Mouse (Mus musculus) midbrain, postnatal 0 days (tissue): ENCODE results near the gene Asap3. TPM values are rescaled to one million over a fixed set of nuclear protein-coding genes. Genes with fewer than 3 reads are reported as not detected.

Experiments
- ATAC-seq: fragments of 200-750 bp; cut with Nextera tagmentation; 2 replicates; pipeline ENCODE4 v1.8.0; 2017; ENCODE audit warnings: moderate number of reproducible peaks, mild to moderate bottlenecking, moderate TSS enrichment, moderate library complexity; ENCODE audit not compliant: low FRiP score
- DNase-seq: peaks from one replicate; pipeline ENCODE4 v3.0.0-alpha.2; 2015; ENCODE audit warnings: low spot score
- H3K27ac ChIP-seq: fragments of 300-500 bp; sonication (generic); 2 replicates; pipeline ENCODE4 v1.5.1; 2014; ENCODE audit warnings: low read depth, mild to moderate bottlenecking, low read length, mixed read lengths
- H3K27me3 ChIP-seq: fragments of 300-500 bp; sonication (generic); 2 replicates; pipeline ENCODE4 v1.6.1; 2014; ENCODE audit warnings: low read length, control low read depth, mixed read lengths; ENCODE audit not compliant: insufficient read depth
- H3K36me3 ChIP-seq: fragments of 300-500 bp; sonication (generic); 2 replicates; pipeline ENCODE4 v1.6.1; 2014; ENCODE audit warnings: low read length, control low read depth, mixed read lengths; ENCODE audit not compliant: insufficient read depth
- H3K4me1 ChIP-seq: fragments of 300-500 bp; sonication (generic); 2 replicates; pipeline ENCODE4 v1.6.1; 2014; ENCODE audit warnings: mild to moderate bottlenecking, control low read depth, antibody characterized with exemption, low read length, mixed read lengths; ENCODE audit not compliant: insufficient read depth
- H3K4me2 ChIP-seq: fragments of 300-500 bp; sonication (generic); 2 replicates; pipeline ENCODE4 v1.6.1; 2014; ENCODE audit warnings: low read depth, mild to moderate bottlenecking, low read length, mixed read lengths; ENCODE audit not compliant: poor library complexity, severe bottlenecking
- H3K4me3 ChIP-seq: fragments of 300-500 bp; sonication (generic); 2 replicates; pipeline ENCODE4 v1.5.1; 2014; ENCODE audit warnings: low read depth, mild to moderate bottlenecking, low read length, moderate library complexity
- H3K9ac ChIP-seq: fragments of 300-500 bp; sonication (generic); replicated peaks from 2 replicates; pipeline ENCODE4 v1.6.1; 2014; ENCODE audit warnings: mild to moderate bottlenecking, low read length, moderate library complexity, mixed read lengths; ENCODE audit not compliant: poor library complexity, severe bottlenecking
- H3K9me3 ChIP-seq: fragments of 300-500 bp; sonication (generic); 2 replicates; pipeline ENCODE4 v1.6.1; 2016; ENCODE audit warnings: low read length, control low read depth
- CTCF ChIP-seq: IDR thresholded peaks from 2 replicates; pipeline ENCODE4 v1.5.1; 2016; ENCODE audit warnings: antibody characterized with exemption, mild to moderate bottlenecking
- WGBS: fragments of 180-500 bp; shearing (Covaris S2); extraction: QIAGEN DNeasy Blood & Tissue Kit; methylation state at CpG from one replicate; pipeline ENCODE4 v1.1.7; 2014; 5-methylcytosine and 5-hydroxymethylcytosine counted together
- polyA plus RNA-seq: library from polyadenylated mRNA; unstranded; fragments of >200 nt; fragmentation: Nextera tagmentation; extraction: Ambion mirVana; gene quantifications from 2 replicates; pipeline ENCODE4 v1.2.1, GENCODE M21; 2015
- total RNA-seq: library from RNA; depleted of rRNA; stranded (reverse); fragments of >200 nt; gene quantifications from 2 replicates; pipeline ENCODE4 v1.2.3, GENCODE M21; 2014

The Asap3 gene
- total and polyA plus RNA-seq, 2 experiments from 2014 or later = 3.7 to 7.6 TPM

DNA sequence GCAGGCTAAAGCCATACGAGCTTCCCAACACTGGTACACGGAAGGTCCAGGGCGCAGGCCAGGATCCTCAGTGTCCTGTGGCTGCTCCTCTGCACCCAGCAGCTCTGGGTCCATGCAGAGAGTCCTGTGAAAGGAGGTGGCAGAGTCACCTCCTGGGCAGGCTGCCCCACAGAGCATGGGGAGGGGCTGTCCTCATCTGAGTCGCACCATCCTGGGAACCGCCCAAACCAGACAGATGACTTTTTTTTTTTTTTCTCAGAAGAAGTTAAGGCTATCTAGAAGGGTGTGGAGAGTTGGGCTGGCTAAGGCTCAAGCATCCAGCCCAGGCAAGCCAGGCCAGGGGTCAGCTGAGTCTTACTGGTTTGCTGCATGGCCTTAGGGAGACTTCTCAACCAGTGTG, 22.5 kb downstream of the Asap3 start:
- H3K36me3 ChIP-seq = no peaks in the 10 kb centered on the region
- no peaks in the 10 kb centered on the region for H3K9me3 ChIP-seq
- no peak overlapping the region for H3K27ac ChIP-seq
- H3K9ac ChIP-seq = no peak overlapping the region
- H3K27me3 ChIP-seq = no peaks in the 10 kb centered on the region
- WGBS = 88% methylated on average over 5 of the region's 5 CpGs
- no peak for TF ChIP-seq CTCF
- no peak for DNase-seq
- no peak overlapping the region for H3K4me2 ChIP-seq
- no peak for ATAC-seq
- H3K4me1 ChIP-seq = peaks cover 4% of the 10 kb centered on the region
- no peak overlapping the region for H3K4me3 ChIP-seq

DNA sequence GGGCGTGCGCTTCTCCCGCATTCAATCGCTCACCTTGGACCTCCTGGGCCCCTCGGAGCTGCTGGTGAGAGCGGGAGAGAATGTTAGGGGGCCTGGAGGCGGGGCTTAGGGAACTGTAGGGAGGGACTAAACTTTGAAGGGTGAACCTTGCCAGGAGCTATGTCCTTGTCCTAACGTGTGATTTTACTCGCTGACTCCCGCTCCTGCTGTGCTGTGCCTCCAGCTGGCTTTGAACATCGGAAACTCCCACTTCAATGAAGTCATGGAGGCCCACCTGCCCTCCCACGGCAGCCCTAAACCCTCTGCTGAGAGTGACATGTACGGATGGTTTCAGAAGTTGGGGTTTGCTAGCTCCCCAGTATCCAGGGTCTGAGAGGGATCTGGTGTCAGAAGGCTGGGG, 32.5 kb downstream of the Asap3 start:
- Histone ChIP-seq H3K36me3 (no peaks in the 10 kb centered on the region; the same call in 1 of the 2 replicates), H3K9ac (no peak overlapping the region), H3K27ac (no peak overlapping the region), H3K4me1 (no peaks in the 10 kb centered on the region), H3K4me3 (no peak overlapping the region), H3K27me3 (peaks cover 10% of the 10 kb centered on the region; the same call in 1 of the 2 replicates), H3K9me3 (no peaks in the 10 kb centered on the region), H3K4me2 (no peak overlapping the region)
- 35% methylated on average over 13 of the region's 13 CpGs for WGBS
- ATAC-seq (no peak), DNase-seq (no peak)
- TF ChIP-seq CTCF = no peak

DNA sequence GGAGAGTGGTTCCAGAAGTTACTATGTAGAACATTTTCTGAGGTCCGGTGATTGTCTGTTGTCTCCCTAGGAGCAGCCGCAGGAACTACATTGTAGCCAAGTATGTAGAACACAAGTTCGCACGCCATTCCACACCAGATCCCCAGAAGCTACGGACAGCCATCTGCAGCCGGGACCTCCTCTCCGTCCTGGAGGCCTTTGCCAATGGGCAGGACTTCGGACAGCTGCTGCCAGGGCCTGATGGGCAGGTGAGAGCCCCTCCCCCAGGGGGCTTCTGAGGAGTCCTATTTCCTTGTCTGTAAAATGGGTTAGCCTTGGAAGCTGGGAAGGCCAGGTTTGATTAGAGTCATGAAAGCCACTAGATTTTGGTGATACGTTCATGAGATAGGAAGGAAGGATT, 32.9 kb downstream of the Asap3 start:
- Histone ChIP-seq H3K4me3 (no peak overlapping the region), H3K27ac (no peak overlapping the region), H3K27me3 (peaks cover 10% of the 10 kb centered on the region; the same call in 1 of the 2 replicates), H3K36me3 (no peaks in the 10 kb centered on the region; the same call in 1 of the 2 replicates), H3K9me3 (no peaks in the 10 kb centered on the region), H3K9ac (no peak overlapping the region), H3K4me1 (no peaks in the 10 kb centered on the region), H3K4me2 (no peak overlapping the region)
- ATAC-seq = no peak
- DNase-seq = no peak
- TF ChIP-seq CTCF = no peak
- WGBS = 83% methylated on average over 9 of the region's 9 CpGs

DNA sequence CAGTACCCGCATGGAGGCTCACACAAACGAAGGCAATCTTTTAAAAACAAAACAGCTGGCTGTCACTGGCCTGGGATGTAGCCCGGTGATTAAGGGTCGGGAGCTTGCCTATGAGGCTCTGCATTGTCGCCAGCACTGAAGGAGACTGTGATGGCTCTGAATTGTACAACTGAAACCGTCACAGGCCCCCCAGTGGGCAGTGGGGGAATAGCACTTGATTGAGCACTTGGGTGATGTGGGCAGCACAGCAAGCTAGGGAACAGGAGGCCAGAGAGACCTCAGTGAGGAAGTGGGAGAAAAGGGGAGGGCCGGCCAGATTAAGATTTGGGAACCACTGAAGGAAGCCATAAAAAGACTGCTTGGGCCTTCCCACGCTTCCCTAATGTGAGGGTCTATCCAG, 33.5 kb downstream of the Asap3 start:
- Histone ChIP-seq H3K36me3 (no peaks in the 10 kb centered on the region; the same call in 1 of the 2 replicates), H3K9ac (no peak overlapping the region), H3K4me3 (no peak overlapping the region), H3K9me3 (no peaks in the 10 kb centered on the region), H3K4me2 (no peak overlapping the region), H3K27ac (no peak overlapping the region), H3K4me1 (no peaks in the 10 kb centered on the region), H3K27me3 (peaks cover 10% of the 10 kb centered on the region; the same call in 1 of the 2 replicates)
- TF ChIP-seq CTCF = peak; percentile 77
- DNase-seq (peak; percentile 83), ATAC-seq (0 out of 2 replicates have a peak, but pooled peaks have one; percentile 27)
- 27% methylated on average over 8 of the region's 8 CpGs for WGBS

DNA sequence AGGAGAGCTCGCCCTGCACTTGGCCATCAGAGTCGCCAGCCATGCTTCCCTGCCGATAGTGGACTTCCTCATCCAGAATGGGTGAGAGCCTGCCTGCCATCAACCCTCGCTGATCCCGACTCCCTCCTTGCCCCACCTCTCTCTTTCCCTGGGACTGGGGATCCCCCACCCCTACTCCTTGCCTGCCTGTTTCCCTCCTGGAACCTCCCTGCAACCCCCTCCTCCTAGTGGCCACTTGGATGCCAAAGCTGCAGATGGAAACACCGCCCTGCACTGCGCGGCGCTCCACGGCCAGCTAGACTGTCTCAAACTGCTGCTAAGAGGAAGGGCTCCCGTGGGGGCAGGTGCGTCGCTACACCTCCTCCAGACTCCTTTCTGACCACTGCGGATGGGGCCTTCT, 34.0 kb downstream of the Asap3 start:
- Histone ChIP-seq H3K27me3 (peaks cover 10% of the 10 kb centered on the region; the same call in 1 of the 2 replicates), H3K4me1 (no peaks in the 10 kb centered on the region), H3K4me2 (no peak overlapping the region), H3K4me3 (no peak overlapping the region), H3K27ac (no peak overlapping the region), H3K9ac (no peak overlapping the region), H3K36me3 (no peaks in the 10 kb centered on the region; the same call in 1 of the 2 replicates), H3K9me3 (no peaks in the 10 kb centered on the region)
- DNase-seq (no peak), ATAC-seq (no peak)
- WGBS = 69% methylated on average over 14 of the region's 14 CpGs
- TF ChIP-seq CTCF = no peak

DNA sequence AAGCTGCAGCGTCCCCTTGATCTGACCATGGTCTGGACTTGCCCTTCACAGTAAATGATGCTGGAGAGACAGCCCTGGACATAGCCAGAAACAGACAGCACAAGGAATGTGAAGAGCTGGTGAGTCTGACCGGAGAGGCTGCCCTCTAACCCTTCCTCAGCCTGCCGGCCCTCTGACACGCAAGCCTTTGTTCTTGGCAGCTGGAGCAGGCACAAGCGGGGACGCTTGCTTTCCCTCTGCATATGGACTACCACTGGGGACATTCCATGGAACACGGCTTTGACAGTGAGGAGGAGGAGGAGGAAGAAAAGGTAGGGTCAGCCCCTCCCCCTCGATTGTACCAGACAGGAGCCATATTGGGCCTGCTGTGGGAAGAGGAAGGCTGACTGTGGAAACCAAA, 34.8 kb downstream of the Asap3 start:
- no peak for TF ChIP-seq CTCF
- WGBS = 34% methylated on average over 8 of the region's 8 CpGs
- Histone ChIP-seq H3K4me2 (no peak overlapping the region), H3K9ac (no peak overlapping the region), H3K9me3 (no peaks in the 10 kb centered on the region), H3K4me1 (no peaks in the 10 kb centered on the region), H3K27ac (no peak overlapping the region), H3K27me3 (peaks cover 11% of the 10 kb centered on the region), H3K4me3 (no peak overlapping the region), H3K36me3 (no peaks in the 10 kb centered on the region; the same call in 1 of the 2 replicates)
- no peak for ATAC-seq
- DNase-seq = no peak
